Mouse (Mus musculus): Measurements from ENCODE around the gene Cntnap2. TPM values are rescaled to one million over a fixed set of nuclear protein-coding genes. Genes with fewer than 3 reads are reported as not detected.

The Cntnap2 gene
- polyA plus RNA-seq, 2 experiments: 1.5 to 2.5 TPM

GRCm38 (mm10) chr6:46945703-46946102, 1886.5 kb downstream of the Cntnap2 start:
- Histone ChIP-seq H3K36me3 (ENCODE audit: control insufficient read depth, insufficient read depth, low read length) (no peaks in the 10 kb centered on the region), H3K4me1 (ENCODE audit: control insufficient read depth, insufficient read depth, low read length) (no peaks in the 10 kb centered on the region), H3K27ac (replicated peaks; ENCODE audit: low read depth, low read length) (no peak overlapping the region), H3K4me3 (replicated peaks; ENCODE audit: low read length) (no peak overlapping the region), H3K4me2 (replicated peaks; ENCODE audit: low read depth, low read length, severe bottlenecking) (no peak overlapping the region), H3K27me3 (ENCODE audit: control insufficient read depth, insufficient read depth, low read length) (no peaks in the 10 kb centered on the region), H3K9me3 (ENCODE audit: control insufficient read depth, low read length) (no peaks in the 10 kb centered on the region), H3K9ac (ENCODE audit: low read depth, low read length, severe bottlenecking) (no peak overlapping the region)
- DNase-seq (ENCODE audit: low spot score): no peak
- ATAC-seq (ENCODE audit: low FRiP score, low read depth): no peak
- 54% methylated on average over 4 of the region's 4 CpGs for WGBS
- no peak for TF ChIP-seq POLR2A (IDR thresholded peaks at IDR 0.05; ENCODE audit: borderline replicate concordance, extremely low read depth, insufficient read depth, insufficient read length)

GRCm38 (mm10) chr6:46961022-46961686, 1902.0 kb downstream of the Cntnap2 start:
- ATAC-seq (ENCODE audit: low FRiP score, low read depth): peak; percentile 88
- no peak for TF ChIP-seq POLR2A (IDR thresholded peaks at IDR 0.05; ENCODE audit: borderline replicate concordance, extremely low read depth, insufficient read depth, insufficient read length)
- Histone ChIP-seq H3K36me3 (ENCODE audit: control insufficient read depth, insufficient read depth, low read length) (no peaks in the 10 kb centered on the region), H3K9ac (ENCODE audit: low read depth, low read length, severe bottlenecking) (no peak overlapping the region), H3K27ac (replicated peaks; ENCODE audit: low read depth, low read length) (no peak overlapping the region), H3K4me1 (ENCODE audit: control insufficient read depth, insufficient read depth, low read length) (no peaks in the 10 kb centered on the region), H3K4me2 (replicated peaks; ENCODE audit: low read depth, low read length, severe bottlenecking) (peak overlapping the region; percentile 13; the same call in 1 of the 2 replicates), H3K4me3 (replicated peaks; ENCODE audit: low read length) (no peak overlapping the region), H3K27me3 (ENCODE audit: control insufficient read depth, insufficient read depth, low read length) (no peaks in the 10 kb centered on the region), H3K9me3 (ENCODE audit: control insufficient read depth, low read length) (no peaks in the 10 kb centered on the region)
- DNase-seq (ENCODE audit: low spot score): peak; percentile 84
- WGBS: 29% methylated on average over 10 of the region's 10 CpGs

- ATAC-seq (ENCODE audit: low FRiP score, low read depth): no peak
- H3K9me3 ChIP-seq (ENCODE audit: control insufficient read depth, low read length): no peaks in the 10 kb centered on the region
- no peak overlapping the region for H3K4me2 ChIP-seq (replicated peaks; ENCODE audit: low read depth, low read length, severe bottlenecking)
- no peak overlapping the region for H3K9ac ChIP-seq (ENCODE audit: low read depth, low read length, severe bottlenecking)
- no peaks in the 10 kb centered on the region for H3K27me3 ChIP-seq (ENCODE audit: control insufficient read depth, insufficient read depth, low read length)
- no peak for DNase-seq (ENCODE audit: low spot score)
- TF ChIP-seq POLR2A (IDR thresholded peaks at IDR 0.05; ENCODE audit: borderline replicate concordance, extremely low read depth, insufficient read depth, insufficient read length): no peak
- 85% methylated on average over 2 of the region's 2 CpGs for WGBS
- no peak overlapping the region for H3K4me3 ChIP-seq (replicated peaks; ENCODE audit: low read length)
- H3K27ac ChIP-seq (replicated peaks; ENCODE audit: low read depth, low read length): no peak overlapping the region
- H3K36me3 ChIP-seq (ENCODE audit: control insufficient read depth, insufficient read depth, low read length): no peaks in the 10 kb centered on the region
- no peaks in the 10 kb centered on the region for H3K4me1 ChIP-seq (ENCODE audit: control insufficient read depth, insufficient read depth, low read length)
These were observed 1904.1 kb downstream of the Cntnap2 start for GRCm38 (mm10) chr6:46963261-46963660.

GRCm38 (mm10) chr6:46963693-46964092, 1904.5 kb downstream of the Cntnap2 start:
- Histone ChIP-seq H3K9me3 (ENCODE audit: control insufficient read depth, low read length) (no peaks in the 10 kb centered on the region), H3K36me3 (ENCODE audit: control insufficient read depth, insufficient read depth, low read length) (no peaks in the 10 kb centered on the region), H3K27ac (replicated peaks; ENCODE audit: low read depth, low read length) (no peak overlapping the region), H3K4me3 (replicated peaks; ENCODE audit: low read length) (no peak overlapping the region), H3K9ac (ENCODE audit: low read depth, low read length, severe bottlenecking) (no peak overlapping the region), H3K27me3 (ENCODE audit: control insufficient read depth, insufficient read depth, low read length) (no peaks in the 10 kb centered on the region), H3K4me1 (ENCODE audit: control insufficient read depth, insufficient read depth, low read length) (no peaks in the 10 kb centered on the region), H3K4me2 (replicated peaks; ENCODE audit: low read depth, low read length, severe bottlenecking) (no peak overlapping the region)
- WGBS: 82% methylated on average over 3 of the region's 3 CpGs
- TF ChIP-seq POLR2A (IDR thresholded peaks at IDR 0.05; ENCODE audit: borderline replicate concordance, extremely low read depth, insufficient read depth, insufficient read length): no peak
- no peak for ATAC-seq (ENCODE audit: low FRiP score, low read depth)
- no peak for DNase-seq (ENCODE audit: low spot score)

GRCm38 (mm10) chr6:46972640-46973039, 1913.5 kb downstream of the Cntnap2 start:
- no peak for TF ChIP-seq POLR2A (IDR thresholded peaks at IDR 0.05; ENCODE audit: borderline replicate concordance, extremely low read depth, insufficient read depth, insufficient read length)
- no peak overlapping the region for H3K4me2 ChIP-seq (replicated peaks; ENCODE audit: low read depth, low read length, severe bottlenecking)
- no peaks in the 10 kb centered on the region for H3K4me1 ChIP-seq (ENCODE audit: control insufficient read depth, insufficient read depth, low read length)
- WGBS: 72% methylated on average over 2 of the region's 2 CpGs
- H3K4me3 ChIP-seq (replicated peaks; ENCODE audit: low read length): no peak overlapping the region
- H3K27ac ChIP-seq (replicated peaks; ENCODE audit: low read depth, low read length): no peak overlapping the region
- H3K9ac ChIP-seq (ENCODE audit: low read depth, low read length, severe bottlenecking): no peak overlapping the region
- H3K27me3 ChIP-seq (ENCODE audit: control insufficient read depth, insufficient read depth, low read length): no peaks in the 10 kb centered on the region
- no peaks in the 10 kb centered on the region for H3K36me3 ChIP-seq (ENCODE audit: control insufficient read depth, insufficient read depth, low read length)
- H3K9me3 ChIP-seq (ENCODE audit: control insufficient read depth, low read length): no peaks in the 10 kb centered on the region
- no peak for DNase-seq (ENCODE audit: low spot score)
- ATAC-seq (ENCODE audit: low FRiP score, low read depth): no peak

All from limb, embryonic 14.5 days (tissue).